Mouse (Mus musculus): ENCODE measurements at regions not wholly inside any gene's neighbourhood (a gene's known extent, or its start where the extent isn't known, plus 50 kb on each side); places are given as distances from the start of the nearest gene placed in this dataset.

- no peak for TF ChIP-seq SRF (IDR thresholded peaks at IDR 0.05; ENCODE audit: control insufficient read depth, insufficient read length, low read depth)
- TF ChIP-seq MYOG (IDR thresholded peaks at IDR 0.05; ENCODE audit: control insufficient read depth in 1 of 3, insufficient read depth in 1 of 3, insufficient read length in 2 of 3, low read depth in 2 of 3) = no peak
- no peak for TF ChIP-seq MAX (IDR thresholded peaks at IDR 0.05; ENCODE audit: low read depth)
- no peaks in the 10 kb centered on the region for H3K27me3 ChIP-seq (ENCODE audit: control insufficient read depth, insufficient read depth, insufficient read length)
These were observed 60.8 kb upstream of the Eed start for GRCm38 (mm10) chr7:90041565-90042024.

GRCm38 (mm10) chr7:90042364-90042763 is 61.6 kb upstream of the Eed start:
- TF ChIP-seq CEBPB (IDR thresholded peaks at IDR 0.05; ENCODE audit: insufficient read depth, poor library complexity, severe bottlenecking) = 0 out of 2 replicates have a peak, but pooled peaks have one; percentile 13
- no peak for TF ChIP-seq REST (IDR thresholded peaks at IDR 0.05; ENCODE audit: insufficient read depth, insufficient read length)
- H3ac ChIP-seq (ENCODE audit: control insufficient read depth, insufficient read length) = no peak overlapping the region
- no peak overlapping the region for H3K4me3 ChIP-seq
- no peaks in the 10 kb centered on the region for H3K36me3 ChIP-seq (ENCODE audit: control insufficient read depth, insufficient read depth)
- H3K27me3 ChIP-seq (ENCODE audit: control insufficient read depth, insufficient read depth, insufficient read length) = no peaks in the 10 kb centered on the region
- peak overlapping the region; percentile 43 for H3K4me2 ChIP-seq (ENCODE audit: low read depth)
- H3K79me2 ChIP-seq (ENCODE audit: control insufficient read depth, insufficient read depth) = no peaks in the 10 kb centered on the region

More at GRCm38 (mm10) chr7:90041565-90042024, 60.8 kb upstream of the Eed start:
- no peak overlapping the region for H3K4me2 ChIP-seq (ENCODE audit: low read depth)
- no peaks in the 10 kb centered on the region for H3K79me2 ChIP-seq (ENCODE audit: control insufficient read depth, insufficient read depth)
- no peaks in the 10 kb centered on the region for H3K36me3 ChIP-seq (ENCODE audit: control insufficient read depth, insufficient read depth)
- H3K4me3 ChIP-seq = no peak overlapping the region
- no peak overlapping the region for H3ac ChIP-seq (ENCODE audit: control insufficient read depth, insufficient read length)

GRCm38 (mm10) chr7:90043526-90043925 is 62.7 kb upstream of the Eed start:
- no peaks in the 10 kb centered on the region for H3K27me3 ChIP-seq (ENCODE audit: control insufficient read depth, insufficient read depth, insufficient read length)
- no peak overlapping the region for H3ac ChIP-seq (ENCODE audit: control insufficient read depth, insufficient read length)
- H3K4me2 ChIP-seq (ENCODE audit: low read depth) = no peak overlapping the region
- no peaks in the 10 kb centered on the region for H3K79me2 ChIP-seq (ENCODE audit: control insufficient read depth, insufficient read depth)
- no peak for TF ChIP-seq MYOG (IDR thresholded peaks at IDR 0.05; ENCODE audit: control insufficient read depth in 1 of 3, insufficient read depth in 1 of 3, insufficient read length in 2 of 3, low read depth in 2 of 3)
- TF ChIP-seq REST (IDR thresholded peaks at IDR 0.05; ENCODE audit: insufficient read depth, insufficient read length) = no peak
- no peak for TF ChIP-seq MYOD1 (IDR thresholded peaks at IDR 0.05; ENCODE audit: control insufficient read depth in 1 of 3, insufficient read length in 2 of 3, low read depth in 2 of 3)
- no peak for TF ChIP-seq TCF3 (IDR thresholded peaks at IDR 0.05; ENCODE audit: insufficient read length, low read depth)
- no peak for TF ChIP-seq TCF12 (IDR thresholded peaks at IDR 0.05; ENCODE audit: insufficient read depth, poor library complexity, severe bottlenecking)
- no peak for TF ChIP-seq POLR2AphosphoS2 (IDR thresholded peaks at IDR 0.05; ENCODE audit: insufficient read length, low read depth)
- no peak for TF ChIP-seq E2F4 (IDR thresholded peaks at IDR 0.05; ENCODE audit: insufficient read depth)
- TF ChIP-seq USF1 (IDR thresholded peaks at IDR 0.05; ENCODE audit: low read depth) = no peak
- H3K36me3 ChIP-seq (ENCODE audit: control insufficient read depth, insufficient read depth) = no peaks in the 10 kb centered on the region
- no peak overlapping the region for H3K4me3 ChIP-seq

GRCm38 (mm10) chr7:90044100-90044698 is 63.4 kb upstream of the Eed start:
- Histone ChIP-seq H3ac (ENCODE audit: control insufficient read depth, insufficient read length) (no peak overlapping the region), H3K4me2 (ENCODE audit: low read depth) (no peak overlapping the region), H3K79me2 (ENCODE audit: control insufficient read depth, insufficient read depth) (no peaks in the 10 kb centered on the region), H3K36me3 (ENCODE audit: control insufficient read depth, insufficient read depth) (no peaks in the 10 kb centered on the region), H3K27me3 (ENCODE audit: control insufficient read depth, insufficient read depth, insufficient read length) (no peaks in the 10 kb centered on the region), H3K4me3 (no peak overlapping the region)
- no peak for TF ChIP-seq POLR2A (IDR thresholded peaks at IDR 0.05; ENCODE audit: insufficient read length, low read depth)
- TF ChIP-seq SRF (IDR thresholded peaks at IDR 0.05; ENCODE audit: control insufficient read depth, insufficient read length, low read depth) = no peak
- TF ChIP-seq REST (IDR thresholded peaks at IDR 0.05; ENCODE audit: insufficient read depth, insufficient read length) = no peak
- TF ChIP-seq MYOG (IDR thresholded peaks at IDR 0.05; ENCODE audit: control insufficient read depth in 1 of 3, insufficient read depth in 1 of 3, insufficient read length in 2 of 3, low read depth in 2 of 3) = no peak
- TF ChIP-seq POLR2AphosphoS2 (IDR thresholded peaks at IDR 0.05; ENCODE audit: insufficient read length, low read depth) = no peak
- no peak for TF ChIP-seq MAX (IDR thresholded peaks at IDR 0.05; ENCODE audit: low read depth)
- no peak for TF ChIP-seq TCF12 (IDR thresholded peaks at IDR 0.05; ENCODE audit: insufficient read depth, poor library complexity, severe bottlenecking)
- TF ChIP-seq USF1 (IDR thresholded peaks at IDR 0.05; ENCODE audit: low read depth) = no peak
- TF ChIP-seq CEBPB (IDR thresholded peaks at IDR 0.05; ENCODE audit: insufficient read depth, poor library complexity, severe bottlenecking) = no peak
- TF ChIP-seq MYOD1 (IDR thresholded peaks at IDR 0.05; ENCODE audit: control insufficient read depth in 1 of 3, insufficient read length in 2 of 3, low read depth in 2 of 3) = no peak
- no peak for TF ChIP-seq E2F4 (IDR thresholded peaks at IDR 0.05; ENCODE audit: insufficient read depth)
- TF ChIP-seq TCF3 (IDR thresholded peaks at IDR 0.05; ENCODE audit: insufficient read length, low read depth) = no peak

GRCm38 (mm10) chr7:90045208-90045800 is 64.5 kb upstream of the Eed start:
- no peak overlapping the region for H3ac ChIP-seq (ENCODE audit: control insufficient read depth, insufficient read length)
- no peaks in the 10 kb centered on the region for H3K79me2 ChIP-seq (ENCODE audit: control insufficient read depth, insufficient read depth)
- H3K36me3 ChIP-seq (ENCODE audit: control insufficient read depth, insufficient read depth) = no peaks in the 10 kb centered on the region
- no peak overlapping the region for H3K4me2 ChIP-seq (ENCODE audit: low read depth)
- no peak overlapping the region for H3K4me3 ChIP-seq
- no peaks in the 10 kb centered on the region for H3K27me3 ChIP-seq (ENCODE audit: control insufficient read depth, insufficient read depth, insufficient read length)
- TF ChIP-seq MAX (IDR thresholded peaks at IDR 0.05; ENCODE audit: low read depth) (no peak), E2F4 (IDR thresholded peaks at IDR 0.05; ENCODE audit: insufficient read depth) (no peak), TCF3 (IDR thresholded peaks at IDR 0.05; ENCODE audit: insufficient read length, low read depth) (no peak), CEBPB (IDR thresholded peaks at IDR 0.05; ENCODE audit: insufficient read depth, poor library complexity, severe bottlenecking) (no peak), USF1 (IDR thresholded peaks at IDR 0.05; ENCODE audit: low read depth) (no peak), MYOG (IDR thresholded peaks at IDR 0.05; ENCODE audit: control insufficient read depth in 1 of 3, insufficient read depth in 1 of 3, insufficient read length in 2 of 3, low read depth in 2 of 3) (no peak), SRF (IDR thresholded peaks at IDR 0.05; ENCODE audit: control insufficient read depth, insufficient read length, low read depth) (no peak), MYOD1 (IDR thresholded peaks at IDR 0.05; ENCODE audit: control insufficient read depth in 1 of 3, insufficient read length in 2 of 3, low read depth in 2 of 3) (no peak)
